Mouse (Mus musculus) embryonic fibroblast, embryonic 13.5 days (primary cell): ENCODE data around the gene Lrpap1.

Source experiments
- CTCF ChIP-seq: IDR thresholded peaks from 2 replicates; pipeline ENCODE4 v1.5.1; 2011; ENCODE audit warnings: mild to moderate bottlenecking, control low read depth, low read length, moderate library complexity, borderline replicate concordance; ENCODE audit not compliant: insufficient read depth
- POLR2A ChIP-seq: IDR thresholded peaks from 2 replicates; pipeline ENCODE4 v1.6.1; 2011; ENCODE audit warnings: low read depth, mild to moderate bottlenecking, control low read depth, low read length, moderate library complexity

DNA sequence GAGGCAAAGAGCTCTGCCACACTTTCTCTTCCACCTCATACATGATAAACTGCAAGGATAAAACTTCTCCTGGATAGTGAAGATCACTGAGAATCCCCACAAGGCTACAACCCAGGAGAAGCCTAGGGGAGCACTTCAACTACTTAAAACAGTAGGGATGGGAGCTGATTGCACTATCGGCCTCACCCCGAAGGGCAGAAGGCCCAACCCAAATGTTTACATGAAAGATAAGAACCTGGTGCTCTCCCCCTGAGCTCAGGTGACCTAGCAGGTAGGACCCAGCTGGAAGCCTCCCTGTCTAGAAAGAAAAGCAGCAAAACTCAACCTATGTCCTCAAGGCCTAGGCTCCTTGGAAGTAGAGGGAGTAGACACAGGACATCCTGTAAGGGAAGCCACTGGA, 2.0 kb downstream of the Lrpap1 start:
- no peak for TF ChIP-seq POLR2A
- TF ChIP-seq CTCF: no peak
